Comparison of ENCODE assay signal across 16 mouse cellular contexts in genomic region chr1:138304141-138304915, GRCm38 (mm10). TPM values are rescaled to one million over a fixed set of nuclear protein-coding genes. Genes with fewer than 3 reads are reported as not detected.
DNase-seq lines count a peak whose midpoint lies in the region; ATAC-seq lines count a peak whose summit lies in the region.
"Had no signal": no experiment of that assay in that cellular context is flagged by ENCODE, and none has a peak within 500 bp of the region (broad histone marks: within the 10 kb centered on the region; RNA-seq: fewer than 3 reads in every experiment).

No protein-coding gene starts in this region.

- no peak overlapping the region for H3K4me2 ChIP-seq in forebrain, embryonic 16.5 days (ENCODE audit: low read length)
- H3K4me2 ChIP-seq: heart, embryonic 13.5 days; liver, embryonic 13.5 days had no signal

- no peak overlapping the region for H3K9ac ChIP-seq in forebrain, embryonic 16.5 days (replicated peaks; ENCODE audit: low read depth, low read length)
- H3K9ac ChIP-seq: heart, embryonic 13.5 days; liver, embryonic 13.5 days had no signal

- ATAC-seq in forebrain, embryonic 16.5 days, result peak; percentile 72
- peak; percentile 45 for ATAC-seq in neutrophil, adult 5-6 weeks (ENCODE audit: extremely low read depth, insufficient number of reproducible peaks, low FRiP score, poor library complexity, severe bottlenecking)
- ATAC-seq in erythroid progenitor cell, adult 5-6 weeks (replicated peaks; ENCODE audit: low FRiP score, poor library complexity, severe bottlenecking), result no peak

- intact Hi-C loops in left cerebral cortex, postnatal 25 days (cut with DNase I), result no loop called here

- WGBS in forebrain, embryonic 16.5 days, result 53% methylated on average over 8 of the region's 8 CpGs

- no peaks in the 10 kb centered on the region for H3K36me3 ChIP-seq in forebrain, embryonic 16.5 days (ENCODE audit: control insufficient read depth, insufficient read depth)
- H3K36me3 ChIP-seq: heart, embryonic 13.5 days; liver, embryonic 13.5 days had no signal

- H3K9me3 ChIP-seq in forebrain, embryonic 16.5 days (ENCODE audit: control insufficient read depth, low read length), result no peaks in the 10 kb centered on the region
- H3K9me3 ChIP-seq: heart, embryonic 13.5 days; liver, embryonic 13.5 days had no signal

- DNase-seq in layer of hippocampus, adult 9-11 months, result peak; percentile 10
- DNase-seq in layer of hippocampus, adult 11-12 months (ENCODE audit: low spot score), result no peak
- peak; percentile 52 to 56 for DNase-seq in CD8-positive naive resting alpha-beta T cell, adult 2 months (ENCODE audit: low read depth in 2 of 2, low spot score in 2 of 2)
- no peak for DNase-seq in layer of hippocampus, postnatal 10 days (ENCODE audit: low spot score in 2 of 2)
- DNase-seq in left cerebral cortex, postnatal 25 days (ENCODE audit: low spot score in 2 of 2), result no peak
- DNase-seq: cerebellum, adult 9-11 months; liver, embryonic 13.5 days had no signal

- H3K4me1 ChIP-seq in forebrain, embryonic 16.5 days (replicated peaks; ENCODE audit: control insufficient read depth, insufficient read depth, low read length), result peaks cover 4% of the 10 kb centered on the region; the same call in 1 of the 2 replicates
- H3K4me1 ChIP-seq: heart, embryonic 13.5 days; liver, embryonic 13.5 days had no signal

- no peak overlapping the region for H3K4me3 ChIP-seq in forebrain, embryonic 16.5 days (replicated peaks; ENCODE audit: low read length)
- H3K4me3 ChIP-seq: heart, embryonic 13.5 days; liver, embryonic 13.5 days had no signal

- H3K27ac ChIP-seq in forebrain, embryonic 16.5 days (ENCODE audit: low read length), result no peak overlapping the region; the same call in 1 of the 2 replicates
- H3K27ac ChIP-seq: heart, embryonic 13.5 days; kidney, postnatal 0 days; liver, embryonic 13.5 days; macrophage had no signal

- no peaks in the 10 kb centered on the region for H3K27me3 ChIP-seq in forebrain, embryonic 16.5 days (replicated peaks; ENCODE audit: control insufficient read depth, insufficient read depth, low read length)
- H3K27me3 ChIP-seq: heart, embryonic 13.5 days; liver, embryonic 13.5 days had no signal

RNA-seq across cellular contexts. Expression of gene Atp6v1g3, which starts 30.8 kb away (rescaled TPM):
- polyA plus RNA-seq in forebrain, embryonic 16.5 days (2015; fragmentation: Nextera tagmentation; extraction: Ambion mirVana), result not detected in 2 replicates
- total RNA-seq in neutrophil, adult 5-6 weeks (2017), result not detected in 2 replicates
- not detected in 2 replicates for total RNA-seq in erythroid progenitor cell, adult 5-6 weeks (2015; ENCODE audit: low replicate concordance)
- not detected in 2 replicates for total RNA-seq in erythroid progenitor cell, adult 5-6 weeks (2017; ENCODE audit: low replicate concordance)
- not detected for total RNA-seq in layer of hippocampus, postnatal 10 days (2021)
- not detected for total RNA-seq in left cerebral cortex, postnatal 25 days (2021)
- total RNA-seq: left cerebral cortex, postnatal 10 days had no signal
- polyA plus RNA-seq: heart, embryonic 13.5 days; intestine, embryonic 14.5 days; liver, embryonic 13.5 days; macrophage; urinary bladder, adult 2 months had no signal

Comparison
In these comparisons a context has a peak if more than half of its experiments do, and no peak if none do; other contexts are left out.
1. DNase-seq: peak in layer of hippocampus, adult 9-11 months (single experiment) and CD8-positive naive resting alpha-beta T cell, adult 2 months (2 of 2); none in layer of hippocampus, adult 11-12 months (single experiment), layer of hippocampus, postnatal 10 days (0 of 2) and left cerebral cortex, postnatal 25 days (0 of 2).